Mouse (Mus musculus) ovary, adult 10 weeks (tissue): Measurements from ENCODE around the gene Olfr530. TPM values are rescaled to one million over a fixed set of nuclear protein-coding genes. Genes with fewer than 3 reads are reported as not detected.

Experiments used
- polyA plus RNA-seq: library from polyadenylated mRNA; stranded (reverse); fragments of 350-450 nt; fragmentation: Illumina TruSeq; extraction: RNeasy Lipid Tissue Mini Kit (QIAGEN cat#74804); gene quantifications from one replicate; pipeline ENCODE4 v1.2.3, GENCODE M21; 2014

The Olfr530 gene
- polyA plus RNA-seq, result not detected

GRCm38 (mm10) chr7:140376231-140376630, at the start of gene Olfr530:
Gene Olfr530, minus strand, starts transcription at chr7:140376331.

GRCm38 (mm10) chr7:140421539-140421938, 45.4 kb upstream of the Olfr530 start, which contains the start of gene Olfr532:
Gene Olfr532, minus strand, starts transcription at chr7:140421639.

GRCm38 (mm10) chr7:140402818-140403217, 26.7 kb upstream of the Olfr530 start, which contains the start of gene Olfr531:
Gene Olfr531, minus strand, starts transcription at chr7:140402918.

GRCm38 (mm10) chr7:140361571-140361970, 14.6 kb downstream of the Olfr530 start, which contains the start of gene Olfr60:
Gene Olfr60, minus strand, starts transcription at chr7:140361671.

GRCm38 (mm10) chr7:140333717-140334116, 42.4 kb downstream of the Olfr530 start, which contains the start of gene Olfr527:
Gene Olfr527, plus strand, starts transcription at chr7:140334017.

Other genes starting within 250 kb of the Olfr530 start
- gene Mtg1, start 238.8 kb downstream of the Olfr530 start, polyA plus RNA-seq, result 3.0 TPM
- gene Sprn, start 221.5 kb downstream of the Olfr530 start, polyA plus RNA-seq, result 2.9 TPM
- not detected for gene Olfr522, start 211.6 kb downstream of the Olfr530 start, polyA plus RNA-seq
- gene Olfr523, start 203.1 kb downstream of the Olfr530 start, polyA plus RNA-seq, result not detected
- not detected for gene Olfr524, start 170.4 kb downstream of the Olfr530 start, polyA plus RNA-seq
- gene Cd163l1, start 158.1 kb downstream of the Olfr530 start, polyA plus RNA-seq, result not detected
- not detected for gene 5830411N06Rik, start 129.0 kb downstream of the Olfr530 start, polyA plus RNA-seq
- gene Olfr525, start 55.5 kb downstream of the Olfr530 start, polyA plus RNA-seq, result not detected
- gene Olfr527, start 42.3 kb downstream of the Olfr530 start, polyA plus RNA-seq, result not detected
- gene Olfr60, start 14.7 kb downstream of the Olfr530 start, polyA plus RNA-seq, result not detected
- not detected for gene Olfr531, start 26.6 kb upstream of the Olfr530 start, polyA plus RNA-seq
- not detected for gene Olfr532, start 45.3 kb upstream of the Olfr530 start, polyA plus RNA-seq
- not detected for gene Olfr533, start 87.0 kb upstream of the Olfr530 start, polyA plus RNA-seq
- not detected for gene Olfr535, start 107.9 kb upstream of the Olfr530 start, polyA plus RNA-seq
- gene Olfr536, start 131.1 kb upstream of the Olfr530 start, polyA plus RNA-seq, result not detected
- gene Olfr538, start 191.6 kb upstream of the Olfr530 start, polyA plus RNA-seq, result not detected
- not detected for gene Olfr46, start 224.9 kb upstream of the Olfr530 start, polyA plus RNA-seq